7 mouse cellular contexts compared by ENCODE assay signal in genomic region chr3:14886102-14887098, GRCm38 (mm10). TPM values are rescaled to one million over a fixed set of nuclear protein-coding genes. Genes with fewer than 3 reads are reported as not detected.
DNase-seq lines count a peak whose midpoint lies in the region; ATAC-seq and TF ChIP-seq lines count a peak whose summit lies in the region.

TSS of gene Car2 (plus strand) at chr3:14886273.

- H3K4me1 ChIP-seq in embryonic facial prominence, embryonic 11.5 days (ENCODE audit: control insufficient read depth, insufficient read depth, low read length), result no peaks in the 10 kb centered on the region
- no peaks in the 10 kb centered on the region for H3K4me1 ChIP-seq in intestine, postnatal 0 days (replicated peaks; ENCODE audit: control insufficient read depth, insufficient read depth, low read length)
- no peaks in the 10 kb centered on the region for H3K4me1 ChIP-seq in limb, embryonic 11.5 days (ENCODE audit: control insufficient read depth, insufficient read depth, low read length)
- H3K4me1 ChIP-seq in midbrain, embryonic 13.5 days (replicated peaks), result no peaks in the 10 kb centered on the region

- WGBS in embryonic facial prominence, embryonic 11.5 days, result under 1% methylated on average over 93 of the region's 95 CpGs
- under 1% methylated on average over 92 of the region's 95 CpGs for WGBS in intestine, postnatal 0 days
- WGBS in limb, embryonic 11.5 days, result under 1% methylated on average over 91 of the region's 95 CpGs
- under 1% methylated on average over 94 of the region's 95 CpGs for WGBS in midbrain, embryonic 13.5 days

- H3K9me3 ChIP-seq in embryonic facial prominence, embryonic 11.5 days (replicated peaks; ENCODE audit: control insufficient read depth, low read length), result no peaks in the 10 kb centered on the region
- no peaks in the 10 kb centered on the region for H3K9me3 ChIP-seq in intestine, postnatal 0 days (ENCODE audit: control insufficient read depth)
- H3K9me3 ChIP-seq in limb, embryonic 11.5 days (ENCODE audit: control insufficient read depth, low read length), result no peaks in the 10 kb centered on the region
- no peaks in the 10 kb centered on the region for H3K9me3 ChIP-seq in midbrain, embryonic 13.5 days

- H3K4me3 ChIP-seq in embryonic facial prominence, embryonic 11.5 days (ENCODE audit: low read depth, low read length), result peak within 1 kb of the TSS; percentile 69
- H3K4me3 ChIP-seq in intestine, postnatal 0 days (ENCODE audit: low read depth, low read length), result peak within 1 kb of the TSS; percentile 74
- H3K4me3 ChIP-seq in limb, embryonic 11.5 days (ENCODE audit: low read depth, low read length), result peak within 1 kb of the TSS; percentile 48
- peak within 1 kb of the TSS; percentile 79 for H3K4me3 ChIP-seq in midbrain, embryonic 13.5 days (replicated peaks)

- H3K36me3 ChIP-seq in embryonic facial prominence, embryonic 11.5 days (replicated peaks; ENCODE audit: control insufficient read depth, insufficient read depth, low read depth, low read length), result no peaks in the 10 kb centered on the region
- H3K36me3 ChIP-seq in intestine, postnatal 0 days (ENCODE audit: control insufficient read depth, insufficient read depth), result no peaks in the 10 kb centered on the region
- H3K36me3 ChIP-seq in limb, embryonic 11.5 days (ENCODE audit: control insufficient read depth, insufficient read depth, low read length), result no peaks in the 10 kb centered on the region
- no peaks in the 10 kb centered on the region for H3K36me3 ChIP-seq in midbrain, embryonic 13.5 days

- no peak within 1 kb of the TSS for H3K27ac ChIP-seq in embryonic facial prominence, embryonic 11.5 days (replicated peaks; ENCODE audit: low read depth, low read length)
- H3K27ac ChIP-seq in intestine, postnatal 0 days (ENCODE audit: low read depth, low read length), result no peak within 1 kb of the TSS
- no peak within 1 kb of the TSS for H3K27ac ChIP-seq in limb, embryonic 11.5 days (replicated peaks; ENCODE audit: low read depth, low read length)
- peak within 1 kb of the TSS; percentile 39; the same call in 1 of the 2 replicates for H3K27ac ChIP-seq in midbrain, embryonic 13.5 days

- H3K27me3 ChIP-seq in embryonic facial prominence, embryonic 11.5 days (ENCODE audit: control insufficient read depth, insufficient read depth, low read length), result peaks cover 10% of the 10 kb centered on the region
- H3K27me3 ChIP-seq in intestine, postnatal 0 days (replicated peaks; ENCODE audit: control insufficient read depth, insufficient read depth, low read length), result peaks cover 15% of the 10 kb centered on the region
- peaks cover 5% of the 10 kb centered on the region; the same call in 1 of the 2 replicates for H3K27me3 ChIP-seq in limb, embryonic 11.5 days (ENCODE audit: control insufficient read depth, insufficient read depth, low read length)
- peaks cover 11% of the 10 kb centered on the region for H3K27me3 ChIP-seq in midbrain, embryonic 13.5 days

- ATAC-seq in embryonic facial prominence, embryonic 11.5 days (replicated peaks; ENCODE audit: insufficient number of reproducible peaks, low FRiP score, low TSS enrichment, low read depth), result peak; percentile 92
- ATAC-seq in granulocyte monocyte progenitor cell, adult 5-6 weeks (replicated peaks; ENCODE audit: poor library complexity, severe bottlenecking), result peak; percentile 80
- peak; percentile 82 for ATAC-seq in intestine, postnatal 0 days
- peak; percentile 85 for ATAC-seq in limb, embryonic 11.5 days (ENCODE audit: insufficient number of reproducible peaks, low FRiP score, low TSS enrichment, low read depth)
- ATAC-seq in midbrain, embryonic 13.5 days, result peak; percentile 94

- H3K9ac ChIP-seq in embryonic facial prominence, embryonic 11.5 days (replicated peaks; ENCODE audit: low read length), result peak within 1 kb of the TSS; percentile 75
- peak within 1 kb of the TSS; percentile 53 for H3K9ac ChIP-seq in intestine, postnatal 0 days (ENCODE audit: low read depth, low read length)
- H3K9ac ChIP-seq in limb, embryonic 11.5 days (ENCODE audit: low read length), result peak within 1 kb of the TSS; percentile 24
- H3K9ac ChIP-seq in midbrain, embryonic 13.5 days (replicated peaks), result peak within 1 kb of the TSS; percentile 81

- TF ChIP-seq CTCF in intestine, postnatal 0 days (IDR thresholded peaks at IDR 0.05; ENCODE audit: low read depth), result peak; percentile 72

- peak within 1 kb of the TSS; percentile 91 for H3K4me2 ChIP-seq in embryonic facial prominence, embryonic 11.5 days (ENCODE audit: low read depth, low read length)
- H3K4me2 ChIP-seq in intestine, postnatal 0 days (replicated peaks; ENCODE audit: low read depth), result peak within 1 kb of the TSS; percentile 98
- H3K4me2 ChIP-seq in limb, embryonic 11.5 days (ENCODE audit: low read depth, severe bottlenecking), result peak within 1 kb of the TSS; percentile 64
- H3K4me2 ChIP-seq in midbrain, embryonic 13.5 days (replicated peaks), result peak within 1 kb of the TSS; percentile 89

- DNase-seq in adrenal gland, postnatal 36 days, result peak; percentile 87 to 93
- peak; percentile 75 for DNase-seq in embryonic facial prominence, embryonic 11.5 days (ENCODE audit: low spot score)
- DNase-seq in limb, embryonic 11.5 days (ENCODE audit: low spot score), result peak; percentile 74
- DNase-seq in spleen, adult 12 weeks (ENCODE audit: low spot score), result peak; percentile 84

RNA-seq across cellular contexts. Expression of gene Car2, which starts in this region (rescaled TPM):
- 10 to 100 TPM; 39.6 to 41.8 TPM for total RNA-seq in adrenal gland, postnatal 36 days (2021)
- 91.5 and 99.6 TPM in 2 replicates for polyA plus RNA-seq in embryonic facial prominence, embryonic 11.5 days (2014; fragmentation: Nextera tagmentation; extraction: Ambion mirVana)
- 10.0 and 13.0 TPM in 2 replicates for total RNA-seq in granulocyte monocyte progenitor cell, adult 5-6 weeks (2014; fragmentation: Nextera tagmentation)
- total RNA-seq in granulocyte monocyte progenitor cell, adult 5-6 weeks (2017), result 15.5 and 23.6 TPM in 2 replicates
- 28.4 and 39.5 TPM in 2 replicates for polyA plus RNA-seq in intestine, postnatal 0 days (2015; fragmentation: Nextera tagmentation; extraction: Ambion mirVana)
- 63.8 and 67.7 TPM in 2 replicates for polyA plus RNA-seq in limb, embryonic 11.5 days (2014; fragmentation: Nextera tagmentation; extraction: Ambion mirVana)
- 20.3 and 22.0 TPM in 2 replicates for polyA plus RNA-seq in midbrain, embryonic 13.5 days (2015; fragmentation: Nextera tagmentation; extraction: Ambion mirVana)

Comparison
In these comparisons a context has a peak if more than half of its experiments do, and no peak if none do; other contexts are left out.
1. H3K9ac ChIP-seq: peak in every context shown above with its lines; median percentile 81 in midbrain, embryonic 13.5 days; 75 in embryonic facial prominence, embryonic 11.5 days; 53 in intestine, postnatal 0 days; 24 in limb, embryonic 11.5 days.